Comparison of ENCODE assay signal across 21 mouse cellular contexts in the genomic region with DNA sequence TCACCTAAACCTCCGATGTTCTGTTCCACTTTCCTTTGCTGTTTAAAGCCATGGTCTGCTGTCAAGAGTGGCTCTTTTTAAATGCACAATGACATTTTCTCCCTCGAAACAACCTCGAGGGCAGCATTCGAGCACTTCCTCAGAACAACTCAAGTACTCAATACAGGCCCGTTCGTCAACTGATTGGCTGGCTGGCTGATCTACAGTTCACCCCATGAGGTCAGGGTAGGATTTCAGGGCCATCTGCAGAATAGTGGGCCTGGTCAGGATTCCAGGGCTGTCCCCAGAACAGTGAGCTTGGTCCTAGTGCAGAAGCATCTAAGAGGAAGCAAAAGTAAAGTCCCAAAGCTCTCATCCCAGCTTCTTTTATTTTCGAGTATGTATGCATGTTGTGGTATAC. TPM values are rescaled to one million over a fixed set of nuclear protein-coding genes. Genes with fewer than 3 reads are reported as not detected.
DNase-seq lines count a peak whose midpoint lies in the region; ATAC-seq lines count a peak whose summit lies in the region.
"Had no signal": no experiment of that assay in that cellular context is flagged by ENCODE, and none has a peak within 500 bp of the region (broad histone marks: within the 10 kb centered on the region; RNA-seq: fewer than 3 reads in every experiment).

No protein-coding gene starts in this region.

- H3K4me2 ChIP-seq in hindbrain, embryonic 13.5 days = no peak overlapping the region
- H3K4me2 ChIP-seq in hindbrain, embryonic 14.5 days (replicated peaks) = no peak overlapping the region
- H3K4me2 ChIP-seq: forebrain, embryonic 12.5 days; forebrain, embryonic 15.5 days; heart, embryonic 13.5 days; hindbrain, embryonic 15.5 days had no signal

- no peak overlapping the region for H3K9ac ChIP-seq in hindbrain, embryonic 13.5 days
- H3K9ac ChIP-seq in hindbrain, embryonic 14.5 days = no peak overlapping the region
- H3K9ac ChIP-seq: forebrain, embryonic 12.5 days; forebrain, embryonic 15.5 days; heart, embryonic 13.5 days; hindbrain, embryonic 15.5 days had no signal

- no peaks in the 10 kb centered on the region for H3K27me3 ChIP-seq in hindbrain, embryonic 13.5 days
- no peaks in the 10 kb centered on the region for H3K27me3 ChIP-seq in hindbrain, embryonic 14.5 days (ENCODE audit: control insufficient read depth, insufficient read depth, low read length)
- 0 out of 2 replicates have a peak, but pooled peaks cover 9% of the 10 kb centered on the region for H3K27me3 ChIP-seq in embryonic facial prominence, embryonic 10.5 days (replicated peaks; ENCODE audit: low read depth, poor library complexity, severe bottlenecking)
- H3K27me3 ChIP-seq in limb, embryonic 10.5 days (ENCODE audit: low read depth, poor library complexity, severe bottlenecking) = peaks cover 5% of the 10 kb centered on the region; the same call in 1 of the 2 replicates
- H3K27me3 ChIP-seq: forebrain, embryonic 12.5 days; forebrain, embryonic 15.5 days; hindbrain, embryonic 15.5 days had no signal

- peak; percentile 60 to 72 for DNase-seq in cerebellum, postnatal 10 days
- no peak for DNase-seq in cerebellum, postnatal 36 days
- no peak for DNase-seq in hindbrain, embryonic 14.5 days (ENCODE audit: low spot score)
- DNase-seq in embryonic facial prominence, embryonic 10.5 days (ENCODE audit: low spot score) = no peak
- DNase-seq in limb, embryonic 10.5 days (ENCODE audit: low spot score) = no peak
- DNase-seq: adrenal gland, adult 2 months; adrenal gland, postnatal 14 days; cerebellum, adult 11 months; embryo, embryonic 11 days; gastrocnemius, postnatal 10 days; gastrocnemius, postnatal 36 days; heart, adult 2 months; kidney, adult 2 months had no signal

- no peaks in the 10 kb centered on the region for H3K9me3 ChIP-seq in hindbrain, embryonic 13.5 days
- no peaks in the 10 kb centered on the region for H3K9me3 ChIP-seq in hindbrain, embryonic 14.5 days (ENCODE audit: control insufficient read depth, low read length)
- H3K9me3 ChIP-seq in embryonic facial prominence, embryonic 10.5 days = no peaks in the 10 kb centered on the region
- H3K9me3 ChIP-seq in limb, embryonic 10.5 days (replicated peaks) = no peaks in the 10 kb centered on the region
- H3K9me3 ChIP-seq: forebrain, embryonic 12.5 days; forebrain, embryonic 15.5 days; heart, embryonic 10.5 days; heart, embryonic 13.5 days; hindbrain, embryonic 15.5 days had no signal

- 72% methylated on average over 7 of the region's 7 CpGs for WGBS in hindbrain, embryonic 13.5 days
- 84% methylated on average over 7 of the region's 7 CpGs for WGBS in hindbrain, embryonic 14.5 days
- 62% methylated on average over 7 of the region's 7 CpGs for WGBS in embryonic facial prominence, embryonic 10.5 days
- 72% methylated on average over 7 of the region's 7 CpGs for WGBS in limb, embryonic 10.5 days

- H3K4me3 ChIP-seq in hindbrain, embryonic 13.5 days = no peak overlapping the region
- H3K4me3 ChIP-seq in hindbrain, embryonic 14.5 days (replicated peaks; ENCODE audit: low read length) = no peak overlapping the region
- no peak overlapping the region for H3K4me3 ChIP-seq in embryonic facial prominence, embryonic 10.5 days
- no peak overlapping the region for H3K4me3 ChIP-seq in limb, embryonic 10.5 days
- H3K4me3 ChIP-seq: forebrain, embryonic 12.5 days; forebrain, embryonic 15.5 days; heart, adult 2 months; heart, embryonic 10.5 days; heart, embryonic 13.5 days; hindbrain, embryonic 15.5 days had no signal

- no peaks in the 10 kb centered on the region for H3K36me3 ChIP-seq in hindbrain, embryonic 13.5 days
- H3K36me3 ChIP-seq in hindbrain, embryonic 14.5 days (replicated peaks; ENCODE audit: control insufficient read depth, insufficient read depth) = no peaks in the 10 kb centered on the region
- H3K36me3 ChIP-seq in embryonic facial prominence, embryonic 10.5 days (replicated peaks) = no peaks in the 10 kb centered on the region
- no peaks in the 10 kb centered on the region for H3K36me3 ChIP-seq in limb, embryonic 10.5 days
- H3K36me3 ChIP-seq: forebrain, embryonic 12.5 days; forebrain, embryonic 15.5 days; heart, embryonic 10.5 days; heart, embryonic 13.5 days; hindbrain, embryonic 15.5 days had no signal

- H3K4me1 ChIP-seq in hindbrain, embryonic 13.5 days (replicated peaks) = peaks cover 20% of the 10 kb centered on the region
- H3K4me1 ChIP-seq in hindbrain, embryonic 14.5 days (replicated peaks; ENCODE audit: control insufficient read depth, insufficient read depth, low read length) = 0 out of 2 replicates have a peak, but pooled peaks cover 3% of the 10 kb centered on the region
- peaks cover 37% of the 10 kb centered on the region for H3K4me1 ChIP-seq in embryonic facial prominence, embryonic 10.5 days
- peaks cover 23% of the 10 kb centered on the region for H3K4me1 ChIP-seq in limb, embryonic 10.5 days
- H3K4me1 ChIP-seq: forebrain, embryonic 15.5 days; heart, embryonic 10.5 days had no signal

- no peak for ATAC-seq in hindbrain, embryonic 13.5 days (ENCODE audit: low FRiP score)
- no peak for ATAC-seq in hindbrain, embryonic 14.5 days (ENCODE audit: low FRiP score)
- ATAC-seq: CD4-positive, CD25-positive, alpha-beta regulatory T cell, adult 4 months; forebrain, embryonic 15.5 days; intestine, postnatal 0 days had no signal

- peak overlapping the region; percentile 46; the same call in 1 of the 2 replicates for H3K27ac ChIP-seq in hindbrain, embryonic 13.5 days
- H3K27ac ChIP-seq in hindbrain, embryonic 14.5 days = no peak overlapping the region
- H3K27ac ChIP-seq in embryonic facial prominence, embryonic 10.5 days (replicated peaks) = peak overlapping the region; percentile 40; the same call in 1 of the 2 replicates
- peak overlapping the region; percentile 62; the same call in 1 of the 2 replicates for H3K27ac ChIP-seq in limb, embryonic 10.5 days
- H3K27ac ChIP-seq: forebrain, embryonic 12.5 days; forebrain, embryonic 15.5 days; heart, adult 2 months; heart, embryonic 10.5 days; heart, embryonic 13.5 days; hindbrain, embryonic 15.5 days had no signal

RNA-seq across cellular contexts. Expression of a gene that starts 32.5 kb away (rescaled TPM):
- polyA plus RNA-seq in hindbrain, embryonic 13.5 days (2015; fragmentation: Nextera tagmentation; extraction: Ambion mirVana) = 17.7 and 18.1 TPM in 2 replicates
- polyA plus RNA-seq in hindbrain, embryonic 14.5 days (2014; fragmentation: Nextera tagmentation; extraction: Ambion mirVana) = 23.5 and 27.5 TPM in 2 replicates
- 26.6 and 26.8 TPM in 2 replicates for polyA plus RNA-seq in embryonic facial prominence, embryonic 10.5 days (2016; fragmentation: Nextera tagmentation; extraction: Ambion mirVana)
- 22.9 and 27.5 TPM in 2 replicates for polyA plus RNA-seq in limb, embryonic 10.5 days (2016; fragmentation: Nextera tagmentation; extraction: Ambion mirVana)

Comparison
In these comparisons a context has a peak if more than half of its experiments do, and no peak if none do; other contexts are left out.
1. DNase-seq: peak in cerebellum, postnatal 10 days (2 of 2); none in cerebellum, postnatal 36 days (0 of 2), hindbrain, embryonic 14.5 days (single experiment), embryonic facial prominence, embryonic 10.5 days (single experiment) and limb, embryonic 10.5 days (single experiment).